Mouse (Mus musculus) cerebellum, adult 2 months (tissue): Measurements from ENCODE around the gene Bbs9. TPM values are rescaled to one million over a fixed set of nuclear protein-coding genes. Genes with fewer than 3 reads are reported as not detected.

ENCODE experiments used
- DNase-seq, 2 experiments: peaks; one replicate each; pipeline ENCODE4 v3.0.0; 2021
- H3K27ac ChIP-seq: fragments of 200-500 bp; 2 replicates; pipeline ENCODE4 v1.5.1; 2012; ENCODE audit warnings: low read length, control low read depth, inconsistent platforms; ENCODE audit not compliant: insufficient read depth
- H3K27me3 ChIP-seq: fragments of 200-500 bp; 2 replicates; pipeline ENCODE4 v1.6.1; 2012; ENCODE audit warnings: inconsistent platforms, mild to moderate bottlenecking, low read length, moderate library complexity; ENCODE audit not compliant: control insufficient read depth, insufficient read depth
- H3K4me1 ChIP-seq: fragments of 200-500 bp; 2 replicates; pipeline ENCODE4 v1.6.1; 2011; ENCODE audit warnings: low read length; ENCODE audit not compliant: control insufficient read depth, insufficient read depth
- H3K4me3 ChIP-seq: fragments of 200-500 bp; replicated peaks from 2 replicates; pipeline ENCODE3; 2011; ENCODE audit warnings: mild to moderate bottlenecking, low read depth, low read length, control low read depth; ENCODE audit not compliant: insufficient read depth
- CTCF ChIP-seq: fragments of 200-500 bp; IDR thresholded peaks from 2 replicates; pipeline ENCODE4 v1.5.1; 2011; ENCODE audit warnings: low read depth, mild to moderate bottlenecking, control low read depth, low read length, moderate library complexity, borderline replicate concordance; ENCODE audit not compliant: insufficient read depth
- POLR2A ChIP-seq: fragments of 200-500 bp; IDR thresholded peaks from 2 replicates; pipeline ENCODE4 v1.6.1; 2011; ENCODE audit warnings: low read length, control low read depth, borderline replicate concordance; ENCODE audit not compliant: insufficient read depth
- WGBS: fragments of 180-500 bp; shearing (Covaris S2); methylation state at CpG from one replicate; pipeline ENCODE4 v1.1.7; 2018; 5-methylcytosine and 5-hydroxymethylcytosine counted together
- polyA plus RNA-seq: library from polyadenylated mRNA; depleted of rRNA; stranded (reverse); fragments of >200 nt; gene quantifications from 2 replicates; pipeline ENCODE4 v1.2.3, GENCODE M21; 2012

The Bbs9 gene
- polyA plus RNA-seq, 1 experiment, result 15.4 TPM

DNA sequence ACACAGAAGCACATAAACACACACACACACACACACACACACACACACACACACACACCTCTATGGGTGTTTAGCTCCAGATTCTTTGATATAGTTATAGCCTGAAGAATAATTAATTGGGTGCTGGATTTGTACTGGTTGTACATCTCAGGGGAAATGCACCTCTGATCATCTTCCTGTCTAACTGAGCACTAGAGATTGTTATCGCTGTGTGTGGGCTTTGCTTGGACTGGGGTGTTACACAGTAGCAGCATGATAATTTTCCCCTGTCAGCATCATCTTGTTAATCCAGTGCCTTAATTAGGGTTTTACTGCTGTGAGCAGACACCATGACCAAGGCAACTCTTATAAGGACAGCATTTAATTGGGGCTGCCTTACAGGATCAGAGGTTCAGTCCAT is 175.3 kb downstream of the Bbs9 start:
- no peak overlapping the region for H3K27ac ChIP-seq
- no peak for DNase-seq
- no peaks in the 10 kb centered on the region for H3K4me1 ChIP-seq
- 100% methylated on average over 1 of the region's 1 CpGs for WGBS
- H3K4me3 ChIP-seq, result no peak overlapping the region
- no peaks in the 10 kb centered on the region for H3K27me3 ChIP-seq
- TF ChIP-seq POLR2A, result no peak
- no peak for TF ChIP-seq CTCF

DNA sequence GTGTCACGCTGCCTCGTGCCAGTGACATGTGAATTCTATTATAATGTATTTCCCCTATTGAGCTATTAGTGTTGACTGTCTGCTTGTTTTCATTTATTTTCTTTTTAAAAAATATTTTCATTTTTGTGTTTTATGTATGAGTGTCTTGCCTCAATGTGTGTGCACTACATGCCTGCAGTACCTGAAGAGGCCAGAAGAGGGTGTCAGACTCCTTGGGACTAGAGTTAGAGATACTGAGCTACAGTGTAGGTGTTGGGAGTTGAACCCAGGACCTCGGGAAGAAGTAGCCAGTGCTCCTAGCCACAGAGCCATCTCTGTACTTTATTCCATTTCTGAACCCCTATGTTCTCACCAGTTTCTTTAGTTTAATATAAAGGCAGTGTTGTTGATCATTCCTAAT is 176.1 kb downstream of the Bbs9 start:
- TF ChIP-seq CTCF (no peak), POLR2A (no peak)
- H3K4me1 ChIP-seq, result no peaks in the 10 kb centered on the region
- H3K27me3 ChIP-seq, result no peaks in the 10 kb centered on the region
- 96% methylated on average over 3 of the region's 3 CpGs for WGBS
- H3K4me3 ChIP-seq, result no peak overlapping the region
- no peak for DNase-seq
- no peak overlapping the region for H3K27ac ChIP-seq

DNA sequence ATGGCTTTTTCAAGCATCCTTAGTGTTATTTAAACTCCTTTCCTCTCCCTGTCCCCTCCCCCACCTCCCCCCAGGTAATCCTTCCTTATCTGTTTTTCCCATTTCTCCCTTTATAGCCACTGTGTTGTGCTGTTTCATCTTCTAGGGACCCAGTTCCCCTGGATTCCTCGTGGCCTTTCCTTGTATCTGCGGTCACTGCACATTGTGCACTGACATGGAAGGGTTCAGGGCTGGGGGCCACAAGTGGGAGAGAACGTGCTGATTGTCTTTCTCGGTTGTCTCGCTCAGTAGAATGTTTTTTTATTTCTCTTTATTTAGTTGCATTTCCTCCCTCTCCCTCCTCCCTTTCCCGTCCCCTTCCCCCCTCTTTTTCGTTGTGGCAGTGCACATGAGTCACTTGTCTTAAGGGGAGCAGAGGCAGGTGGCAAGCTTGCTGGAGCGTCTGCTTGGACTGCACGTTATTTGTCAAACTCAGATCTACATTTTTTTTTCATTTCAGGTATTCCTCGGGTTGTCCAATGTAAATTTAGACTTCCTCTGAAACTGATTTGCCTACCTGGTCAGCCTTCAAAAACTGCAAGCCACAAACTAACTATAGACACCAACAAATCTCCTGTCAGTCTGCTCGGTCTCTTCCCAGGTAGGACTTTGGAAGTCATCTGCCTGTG is 179.3 kb downstream of the Bbs9 start:
- no peak overlapping the region for H3K27ac ChIP-seq
- TF ChIP-seq CTCF, result no peak
- TF ChIP-seq POLR2A, result no peak
- H3K4me1 ChIP-seq, result no peaks in the 10 kb centered on the region
- H3K27me3 ChIP-seq, result no peaks in the 10 kb centered on the region
- no peak for DNase-seq
- 62% methylated on average over 11 of the region's 11 CpGs for WGBS
- no peak overlapping the region for H3K4me3 ChIP-seq

DNA sequence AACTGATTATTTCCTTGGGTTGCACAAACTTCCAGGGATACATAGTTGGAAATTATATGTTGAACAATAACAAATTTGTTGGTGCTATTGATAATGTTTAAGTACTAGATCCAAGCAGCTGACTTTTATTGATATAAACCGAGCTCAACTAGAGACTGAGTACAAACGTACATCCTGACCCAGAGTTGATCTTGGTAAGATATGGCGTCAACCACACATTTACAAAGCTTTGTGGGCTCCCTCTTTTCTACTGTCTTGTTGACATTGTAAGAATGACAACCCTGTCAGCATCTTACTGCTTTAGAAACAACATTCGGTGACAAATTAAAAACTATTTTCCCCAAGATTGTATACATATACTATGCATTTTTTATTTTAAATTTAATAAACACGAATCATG is 181.7 kb downstream of the Bbs9 start:
- H3K27me3 ChIP-seq, result no peaks in the 10 kb centered on the region
- 91% methylated on average over 5 of the region's 5 CpGs for WGBS
- no peak overlapping the region for H3K4me3 ChIP-seq
- no peak overlapping the region for H3K27ac ChIP-seq
- DNase-seq, result no peak
- TF ChIP-seq POLR2A, result no peak
- TF ChIP-seq CTCF, result no peak
- no peaks in the 10 kb centered on the region for H3K4me1 ChIP-seq

- H3K4me3 ChIP-seq, result no peak overlapping the region
- no peaks in the 10 kb centered on the region for H3K27me3 ChIP-seq
- no peaks in the 10 kb centered on the region for H3K4me1 ChIP-seq
- TF ChIP-seq CTCF (no peak), POLR2A (no peak)
- no peak overlapping the region for H3K27ac ChIP-seq
- WGBS, result 95% methylated on average over 8 of the region's 8 CpGs
- no peak for DNase-seq
Observed at GRCm38 (mm10) chr9:22665155-22665554, 189.6 kb downstream of the Bbs9 start.

GRCm38 (mm10) chr9:22672937-22673336 is 197.4 kb downstream of the Bbs9 start:
- H3K4me3 ChIP-seq, result no peak overlapping the region
- H3K4me1 ChIP-seq, result no peaks in the 10 kb centered on the region
- no peak for TF ChIP-seq POLR2A
- no peak for TF ChIP-seq CTCF
- H3K27me3 ChIP-seq, result no peaks in the 10 kb centered on the region
- WGBS, result 98% methylated on average over 2 of the region's 2 CpGs
- no peak for DNase-seq
- H3K27ac ChIP-seq, result no peak overlapping the region

DNA sequence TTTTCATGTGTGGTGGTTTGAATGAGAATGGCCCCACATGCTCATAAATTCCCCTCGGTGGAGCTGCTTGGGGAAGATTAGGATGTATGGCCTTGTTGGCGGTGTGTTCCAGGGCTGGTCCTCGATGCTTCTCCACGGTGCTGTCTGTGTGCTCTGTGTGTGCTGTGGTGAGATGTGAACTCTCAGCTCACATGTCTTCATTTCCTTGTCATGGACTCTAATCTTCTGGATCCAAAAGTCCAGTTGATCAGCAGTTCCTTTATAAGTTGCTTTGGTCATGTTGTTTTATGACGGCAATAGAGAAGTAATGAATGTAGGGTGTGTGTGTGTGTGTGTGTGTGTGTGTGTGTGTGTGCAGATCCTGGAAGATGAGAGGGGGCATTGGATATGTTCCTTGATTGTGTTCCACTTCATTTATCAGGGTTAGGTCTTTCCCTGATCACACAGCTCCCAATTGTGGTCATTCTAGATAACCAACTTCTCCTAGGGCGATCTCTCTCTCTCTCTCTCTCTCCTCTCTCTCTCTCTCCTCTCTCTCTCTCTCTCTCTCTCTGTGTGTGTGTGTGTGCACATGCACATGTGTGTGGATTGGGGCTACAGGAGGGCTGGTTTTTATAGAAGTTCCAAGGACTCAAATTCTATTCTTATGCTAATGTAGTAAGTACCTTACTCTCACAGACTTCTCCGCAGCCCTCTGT is 201.8 kb downstream of the Bbs9 start:
- Histone ChIP-seq H3K4me1 (peaks cover 2% of the 10 kb centered on the region; the same call in 1 of the 2 replicates), H3K4me3 (no peak overlapping the region), H3K27me3 (no peaks in the 10 kb centered on the region), H3K27ac (no peak overlapping the region)
- TF ChIP-seq POLR2A (no peak), CTCF (no peak)
- WGBS, result 95% methylated on average over 7 of the region's 7 CpGs
- no peak for DNase-seq

DNA sequence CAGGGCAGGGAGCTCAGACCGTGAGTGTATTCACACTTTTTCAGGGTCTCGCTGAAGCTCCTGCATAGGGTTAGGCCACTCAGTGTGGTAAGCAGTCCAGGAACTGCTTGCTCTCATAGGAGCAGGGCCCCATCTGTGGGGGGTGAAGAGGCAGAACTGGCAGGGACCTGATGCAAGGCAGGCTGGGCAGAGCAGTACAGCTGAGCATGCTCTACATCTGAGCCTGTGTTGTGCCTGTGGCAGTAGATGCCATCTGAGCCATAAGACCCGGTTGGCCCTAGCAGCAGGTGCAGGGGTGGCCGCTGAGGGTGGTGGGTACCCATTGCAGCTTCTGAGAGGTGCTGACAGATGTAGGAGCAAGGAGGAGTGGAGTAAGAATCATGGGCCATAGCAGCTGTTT is 202.5 kb downstream of the Bbs9 start:
- Histone ChIP-seq H3K27me3 (no peaks in the 10 kb centered on the region), H3K27ac (no peak overlapping the region), H3K4me1 (peaks cover 2% of the 10 kb centered on the region; the same call in 1 of the 2 replicates), H3K4me3 (no peak overlapping the region)
- TF ChIP-seq CTCF, result no peak
- WGBS, result 64% methylated on average over 4 of the region's 4 CpGs
- DNase-seq, result no peak
